Mouse (Mus musculus) megakaryocyte-erythroid progenitor cell, adult 5-6 weeks (primary cell): ENCODE measurements around the gene Mtg2. TPM values are rescaled to one million over a fixed set of nuclear protein-coding genes. Genes with fewer than 3 reads are reported as not detected.

Experiments
- ATAC-seq: replicated peaks from 2 replicates; pipeline ENCODE4 v1.8.0; 2016; ENCODE audit warnings: mild to moderate bottlenecking, inconsistent platforms; ENCODE audit not compliant: severe bottlenecking, poor library complexity, low FRiP score, low TSS enrichment
- total RNA-seq, 2 experiments: library from RNA; stranded (forward) in 1 of 2; stranded (reverse) in 1 of 2; fragments of 200-1000, 215-1000 nt in 1 of 2; fragments of >200 nt in 1 of 2; fragmentation: Nextera tagmentation in 1 of 2; gene quantifications; 2 replicates each; pipeline ENCODE4 v1.2.3; 2014 to 2017

Mtg2 gene
- total RNA-seq, 2 experiments from 2014 or later = 16.7 to 20.9 TPM

DNA sequence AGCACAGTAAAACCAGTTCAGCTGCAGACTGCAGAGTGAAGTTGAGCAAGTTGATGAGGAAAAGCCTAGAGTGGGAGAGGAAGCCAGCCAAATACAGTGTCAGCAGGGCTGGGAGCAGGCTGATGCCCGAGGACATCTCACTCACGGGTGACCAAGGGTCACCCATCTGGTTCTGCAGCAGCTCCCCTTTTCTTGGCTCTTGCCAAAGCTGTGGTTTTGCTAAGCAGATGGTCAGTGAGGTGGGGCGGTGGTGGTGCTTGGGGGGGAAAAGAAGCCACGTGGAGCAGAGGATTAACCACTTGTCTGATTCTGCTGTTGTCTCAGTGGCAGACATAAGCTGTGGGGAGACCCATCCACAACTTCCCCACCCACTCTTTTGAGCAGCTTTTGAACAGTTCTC is 55.8 kb downstream of the Mtg2 start:
- ATAC-seq = peak; percentile 30; the same call in 1 of the 2 replicates

DNA sequence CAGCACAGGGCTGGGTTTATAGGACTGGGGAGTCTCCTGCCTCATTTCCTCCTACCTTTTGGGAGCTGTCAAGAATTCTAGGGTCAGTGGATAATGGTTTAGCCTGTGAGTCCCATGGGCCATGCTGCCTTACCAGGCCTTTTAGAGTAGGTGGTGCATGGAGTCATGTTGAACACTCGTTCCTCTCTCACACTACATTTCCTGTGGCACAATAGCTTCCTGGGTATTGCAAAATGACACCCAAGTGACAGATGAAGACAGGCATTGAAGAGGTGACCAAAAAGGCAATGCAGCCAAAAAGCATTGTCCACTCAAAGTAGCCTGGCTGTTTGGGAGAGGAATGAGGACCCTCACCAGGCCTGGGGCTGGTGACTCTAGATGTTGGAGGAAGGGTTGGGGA is 57.3 kb downstream of the Mtg2 start:
- no peak for ATAC-seq

DNA sequence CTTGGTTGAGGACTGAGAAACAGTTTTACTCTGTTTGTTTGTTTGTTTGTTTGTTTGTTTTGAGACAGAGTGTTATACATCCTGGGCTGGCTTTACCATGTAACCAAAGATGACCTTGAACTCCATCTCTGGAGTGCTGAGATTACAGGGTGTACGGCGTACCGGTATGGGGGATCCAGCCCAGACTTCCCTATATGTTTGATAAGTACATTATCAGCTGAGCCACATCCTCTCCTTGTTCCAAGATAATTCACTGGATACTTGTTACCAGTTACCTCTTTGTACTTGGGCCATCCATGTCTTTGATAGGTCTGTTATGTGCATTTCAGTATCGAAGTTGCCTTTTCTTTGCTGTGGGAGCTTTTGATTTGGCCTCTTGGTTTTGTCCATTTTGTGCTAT is 62.8 kb downstream of the Mtg2 start:
- no peak for ATAC-seq

DNA sequence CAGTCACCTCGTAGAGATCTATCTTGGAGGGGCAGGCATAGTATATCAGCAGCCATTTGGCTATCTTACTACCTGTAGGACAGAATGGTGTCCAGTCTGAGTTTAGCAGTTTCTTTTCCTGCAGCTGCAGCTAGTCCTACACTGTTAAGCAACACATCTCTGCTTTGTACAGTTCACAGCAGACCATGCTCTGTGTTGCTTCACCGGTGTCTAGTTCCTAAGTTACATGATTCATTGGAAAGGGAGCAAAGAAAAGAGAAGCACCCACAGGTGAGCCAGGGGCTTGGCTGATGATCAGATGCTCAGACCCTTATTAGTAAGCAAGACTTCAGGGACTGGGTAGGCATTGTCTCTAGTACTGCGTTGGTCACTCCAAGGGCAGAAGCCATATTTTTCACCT is 63.5 kb downstream of the Mtg2 start:
- ATAC-seq = peak; percentile 39; the same call in 1 of the 2 replicates

DNA sequence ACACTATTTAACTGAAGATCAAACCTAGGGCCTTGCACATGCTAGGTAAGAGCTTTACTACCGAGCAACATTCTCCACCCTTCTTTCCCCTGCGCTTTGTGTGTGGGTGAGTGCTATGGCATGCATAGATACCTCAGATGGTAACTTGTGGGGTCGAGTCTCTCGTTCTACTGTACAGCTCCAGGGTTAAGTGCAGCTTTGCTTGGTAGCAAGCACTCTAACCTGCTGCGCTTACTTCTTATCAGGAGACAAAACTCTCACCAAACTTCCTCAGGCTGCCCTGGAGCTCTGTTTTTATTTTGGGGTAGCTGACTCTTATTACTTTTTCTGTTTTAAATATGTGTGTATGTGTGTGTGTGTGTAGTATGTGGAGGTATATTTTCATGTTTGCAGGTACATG is 65.0 kb downstream of the Mtg2 start:
- peak; percentile 54; the same call in 1 of the 2 replicates for ATAC-seq

Other genes starting within 250 kb of the Mtg2 start
- gene Taf4, start 93.9 kb upstream of the Mtg2 start, total RNA-seq (2014; fragmentation: Nextera tagmentation) = 22.1 and 31.5 TPM in 2 replicates
- gene Taf4, start 93.9 kb upstream of the Mtg2 start, total RNA-seq (2017) = 20.1 and 28.4 TPM in 2 replicates
- 14.9 and 28.0 TPM in 2 replicates for gene Lsm14b, start 45.6 kb upstream of the Mtg2 start, total RNA-seq (2014; fragmentation: Nextera tagmentation)
- gene Lsm14b, start 45.6 kb upstream of the Mtg2 start, total RNA-seq (2017) = 25.1 and 44.2 TPM in 2 replicates
- 333 and 334 TPM in 2 replicates for gene Psma7, start 28.2 kb upstream of the Mtg2 start, total RNA-seq (2014; fragmentation: Nextera tagmentation)
- gene Psma7, start 28.2 kb upstream of the Mtg2 start, total RNA-seq (2017) = 395 and 441 TPM in 2 replicates
- 2.2 and 3.4 TPM in 2 replicates for gene Ss18l1, start 28.1 kb upstream of the Mtg2 start, total RNA-seq (2014; fragmentation: Nextera tagmentation)
- gene Ss18l1, start 28.1 kb upstream of the Mtg2 start, total RNA-seq (2017) = 2.3 and 4.0 TPM in 2 replicates
- gene Hrh3, start 33.9 kb downstream of the Mtg2 start, total RNA-seq (2014; fragmentation: Nextera tagmentation) = not detected in 2 replicates
- gene Hrh3, start 33.9 kb downstream of the Mtg2 start, total RNA-seq (2017) = not detected in 2 replicates
- gene Osbpl2, start 48.7 kb downstream of the Mtg2 start, total RNA-seq (2014; fragmentation: Nextera tagmentation) = 23.9 and 25.4 TPM in 2 replicates
- 29.4 and 35.1 TPM in 2 replicates for gene Osbpl2, start 48.7 kb downstream of the Mtg2 start, total RNA-seq (2017)
- gene Adrm1, start 100.9 kb downstream of the Mtg2 start, total RNA-seq (2014; fragmentation: Nextera tagmentation) = 143 and 144 TPM in 2 replicates
- gene Adrm1, start 100.9 kb downstream of the Mtg2 start, total RNA-seq (2017) = 51.7 and 76.2 TPM in 2 replicates
- 0.04 and 0.25 TPM in 2 replicates for gene Lama5, start 155.3 kb downstream of the Mtg2 start, total RNA-seq (2014; fragmentation: Nextera tagmentation)
- 0.05 TPM in 1 of 2 replicates, not detected in the other for gene Lama5, start 155.3 kb downstream of the Mtg2 start, total RNA-seq (2017)
- 3,693 and 4,041 TPM in 2 replicates for gene Rps21, start 186.8 kb downstream of the Mtg2 start, total RNA-seq (2014; fragmentation: Nextera tagmentation)
- 2,831 and 3,324 TPM in 2 replicates for gene Rps21, start 186.8 kb downstream of the Mtg2 start, total RNA-seq (2017)
- 13.8 and 14.4 TPM in 2 replicates for gene Cables2, start 202.9 kb downstream of the Mtg2 start, total RNA-seq (2014; fragmentation: Nextera tagmentation)
- gene Cables2, start 202.9 kb downstream of the Mtg2 start, total RNA-seq (2017) = 7.4 and 20.8 TPM in 2 replicates
- gene Rbbp8nl, start 219.3 kb downstream of the Mtg2 start, total RNA-seq (2014; fragmentation: Nextera tagmentation) = not detected in 2 replicates
- not detected in 2 replicates for gene Rbbp8nl, start 219.3 kb downstream of the Mtg2 start, total RNA-seq (2017)